Mouse (Mus musculus) gastrocnemius, postnatal 14 days (tissue): Measurements from ENCODE around the gene Gm266. TPM values are rescaled to one million over a fixed set of nuclear protein-coding genes. Genes with fewer than 3 reads are reported as not detected.

ENCODE experiments used
- DNase-seq: peaks from one replicate; pipeline ENCODE4 v3.0.0; 2021; ENCODE audit warnings: mixed read lengths
- intact Hi-C: fragments of 180-260 bp; cut with DNase I; formaldehyde crosslinking; loops from one replicate; pipeline ENCODE4 v1.15.1; 2025; ENCODE audit warnings: low total_unique reads
- total RNA-seq, 2 experiments: library from RNA; stranded (reverse); gene quantifications; 2 replicates each; pipeline ENCODE4 v1.2.3; 2021

Gm266 gene
- total RNA-seq, 2 experiments from 2014 or later, result 1.7 to 3.4 TPM

DNA sequence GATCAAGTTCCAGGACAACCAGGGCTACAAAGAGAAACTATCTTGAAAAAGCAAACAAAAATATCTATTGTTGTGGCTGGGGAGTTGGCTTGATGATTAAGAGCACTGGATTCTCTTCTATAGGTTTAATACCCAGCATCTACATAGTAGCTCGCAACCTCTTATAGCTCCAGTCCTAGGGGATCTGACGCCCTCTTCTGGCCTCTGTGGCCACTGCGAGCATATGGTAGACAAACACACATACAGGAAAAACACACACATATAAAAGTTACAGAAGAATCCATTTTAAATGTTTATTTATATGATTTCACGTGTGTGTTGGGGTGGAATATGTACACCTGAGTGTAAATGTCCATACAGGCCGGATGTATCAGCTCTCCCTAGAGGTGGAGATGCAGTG, 21.4 kb upstream of the Gm266 start:
- no peak for DNase-seq
- intact Hi-C loops, result no loop called here

- intact Hi-C loops, result no loop called here
- DNase-seq, result peak; percentile 93
Observed at GRCm38 (mm10) chr12:111504904-111505303, 19.3 kb upstream of the Gm266 start.

DNA sequence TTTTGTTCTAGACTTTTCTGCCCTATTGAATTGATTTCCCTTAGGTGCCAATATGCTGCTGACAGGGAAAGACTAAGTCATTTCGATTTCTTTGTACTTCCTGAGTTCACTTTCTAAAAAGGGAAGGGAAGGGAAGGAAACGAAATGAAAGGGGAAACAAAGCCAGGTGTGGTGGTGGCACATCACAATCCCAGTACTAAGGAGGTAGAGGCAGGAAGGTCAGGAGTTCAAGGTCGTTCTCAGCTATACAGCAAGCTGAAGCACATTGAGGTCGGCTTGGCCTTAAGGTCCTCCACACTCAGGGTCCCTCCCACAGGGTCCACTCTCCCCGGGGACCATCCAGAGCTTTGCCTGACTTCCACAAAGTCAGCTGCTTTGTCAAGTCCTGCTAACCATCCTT, 17.9 kb upstream of the Gm266 start:
- no peak for DNase-seq
- intact Hi-C loops, result no loop called here

- intact Hi-C loops, result no loop called here
- DNase-seq, result no peak
Observed at GRCm38 (mm10) chr12:111503063-111503567, 17.5 kb upstream of the Gm266 start.

DNA sequence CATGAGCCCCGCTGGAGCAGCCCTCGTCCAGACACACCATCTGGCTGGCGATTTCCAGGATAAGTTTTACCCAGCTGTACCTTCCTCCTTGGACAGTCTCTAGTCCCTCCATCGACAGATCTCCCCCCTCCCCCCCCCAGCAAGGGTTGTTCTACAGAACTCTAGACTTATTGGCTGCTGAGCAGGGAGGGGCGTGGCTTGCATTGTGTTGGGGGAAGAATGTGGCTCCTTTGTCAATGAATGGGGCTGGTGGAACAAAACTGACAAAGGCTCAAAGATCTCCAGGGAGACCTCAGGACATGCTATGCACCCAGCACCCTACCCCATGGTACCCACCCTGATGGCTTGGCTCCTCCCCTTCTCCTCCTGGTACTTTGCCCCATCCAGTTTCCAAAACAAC, 15.1 kb upstream of the Gm266 start:
- intact Hi-C loops, result no loop called here
- DNase-seq, result no peak

- DNase-seq, result no peak
- intact Hi-C loops, result no loop called here
Observed at GRCm38 (mm10) chr12:111499617-111500016, 14.0 kb upstream of the Gm266 start.

DNA sequence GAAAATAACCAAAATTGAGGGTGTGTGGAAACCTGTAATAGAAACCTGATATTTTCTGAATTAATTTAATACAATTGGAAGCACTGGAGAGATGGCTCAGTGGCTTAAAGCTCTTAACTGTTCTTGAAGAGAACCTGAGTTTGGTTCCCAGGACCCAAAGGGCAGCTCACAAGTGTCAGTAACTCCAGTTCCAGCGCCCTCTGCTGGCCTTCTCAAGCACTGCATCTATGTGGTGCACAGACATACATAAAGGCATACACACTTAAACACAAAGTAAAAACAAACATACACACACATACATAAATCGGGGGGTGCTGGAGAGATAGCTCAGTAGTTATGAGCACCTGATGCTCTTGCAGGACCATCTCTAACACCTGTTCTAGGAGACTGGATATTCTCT, 11.5 kb upstream of the Gm266 start:
- intact Hi-C loops, result no loop called here
- DNase-seq, result no peak

DNA sequence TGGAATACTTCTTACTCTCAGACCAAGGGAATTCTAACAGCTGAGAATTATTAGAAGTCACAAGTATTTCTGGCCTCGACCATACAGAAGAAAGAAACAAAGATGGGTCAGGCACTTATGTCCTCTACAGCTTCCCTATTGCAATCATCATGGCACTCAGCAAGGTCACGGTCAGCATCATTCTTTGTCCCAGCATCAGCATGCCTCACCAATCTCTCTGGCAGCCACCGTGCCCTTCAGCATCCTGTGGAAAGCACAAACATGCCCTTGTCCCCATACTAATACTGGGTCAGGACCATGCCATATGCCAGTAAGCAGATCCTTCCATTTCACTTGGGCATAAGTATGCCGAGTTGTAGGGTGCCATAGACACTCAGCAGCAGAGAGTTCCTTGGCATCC, 9.3 kb upstream of the Gm266 start:
- intact Hi-C loops, result no loop called here
- DNase-seq, result no peak

- intact Hi-C loops, result no loop called here
- no peak for DNase-seq
Observed at GRCm38 (mm10) chr12:111489261-111489865, 3.7 kb upstream of the Gm266 start.

- intact Hi-C loops, result no loop called here
- peak; percentile 35 for DNase-seq
Observed at GRCm38 (mm10) chr12:111486455-111486854, 832 bp upstream of the Gm266 start.

- peak; percentile 23 for DNase-seq
- intact Hi-C loops, result no loop called here
Observed at GRCm38 (mm10) chr12:111485046-111485651, 474 bp downstream of the Gm266 start.

DNA sequence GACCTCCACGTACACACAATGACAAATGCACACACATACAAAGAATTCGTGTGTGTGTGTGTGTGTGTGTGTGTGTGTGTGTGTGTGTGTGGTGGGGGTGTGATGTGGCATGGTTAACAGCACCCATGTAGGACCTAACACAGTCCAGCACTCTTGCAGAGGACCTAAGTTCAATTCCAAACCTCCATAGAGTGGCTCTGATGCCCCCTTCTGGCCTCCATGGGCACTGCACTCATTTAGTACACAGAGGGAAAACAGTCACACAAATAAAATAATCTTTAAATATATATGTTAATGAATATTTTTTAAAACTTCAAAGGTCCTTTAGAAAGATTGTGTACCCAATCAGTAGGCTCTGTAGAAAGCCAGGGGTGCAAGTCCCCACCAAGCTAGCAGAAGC, 5.7 kb downstream of the Gm266 start:
- no peak for DNase-seq
- intact Hi-C loops, result no loop called here

GRCm38 (mm10) chr12:111478924-111479323, 6.7 kb downstream of the Gm266 start:
- DNase-seq, result no peak
- intact Hi-C loops, result no loop called here

GRCm38 (mm10) chr12:111474893-111475643, 10.6 kb downstream of the Gm266 start:
- DNase-seq, result peak; percentile 91
- intact Hi-C loops, result no loop called here

- DNase-seq, result peak; percentile 2
- intact Hi-C loops, result no loop called here
Observed at GRCm38 (mm10) chr12:111474384-111474783, 11.2 kb downstream of the Gm266 start.

DNA sequence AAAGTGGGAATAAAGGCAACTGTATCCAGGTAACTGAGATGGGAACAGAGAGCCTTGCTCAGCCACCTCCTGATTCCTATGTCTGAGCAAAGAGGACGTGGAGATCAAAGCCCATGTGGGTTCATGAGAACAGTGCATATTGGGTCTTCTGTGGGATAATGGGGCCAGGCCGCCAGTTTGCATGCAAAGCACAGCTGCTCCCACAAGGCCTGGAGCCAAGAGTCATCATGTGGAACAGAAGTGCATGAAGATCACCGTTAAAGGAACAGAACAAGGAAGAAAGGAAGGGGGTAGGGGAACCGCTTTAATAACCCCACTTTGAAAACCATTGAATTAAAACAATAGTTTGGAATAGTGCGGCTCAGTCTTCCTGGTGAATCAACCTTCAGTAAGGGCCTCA, 12.7 kb downstream of the Gm266 start:
- intact Hi-C loops, result no loop called here

DNA sequence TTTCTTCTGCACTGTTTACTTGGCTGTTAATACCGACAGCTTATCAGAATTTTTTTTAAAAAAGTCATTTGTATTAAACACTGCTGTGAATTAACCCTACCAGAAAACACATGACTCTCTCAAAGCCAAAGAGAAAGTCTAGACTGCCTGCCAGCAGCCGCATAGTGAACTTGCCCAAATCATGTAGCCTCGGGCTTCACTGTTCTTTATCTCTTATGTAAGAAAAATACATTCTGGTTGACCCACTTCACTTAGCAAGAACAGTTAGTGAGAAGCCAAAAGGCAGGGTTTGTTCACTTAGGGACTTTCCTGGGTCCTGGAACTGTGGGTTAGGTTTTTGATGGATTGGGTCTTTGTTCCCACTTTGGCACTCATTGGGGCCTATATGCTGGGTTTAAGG, 13.9 kb downstream of the Gm266 start:
- no peak for DNase-seq
- intact Hi-C loops, result no loop called here

More for the DNA sequence above, 12.7 kb downstream of the Gm266 start:
- DNase-seq, result no peak

GRCm38 (mm10) chr12:111471119-111471518, 14.5 kb downstream of the Gm266 start:
- intact Hi-C loops, result no loop called here
- no peak for DNase-seq

GRCm38 (mm10) chr12:111469507-111469906, 16.1 kb downstream of the Gm266 start:
- intact Hi-C loops, result no loop called here
- DNase-seq, result peak; percentile 75

DNA sequence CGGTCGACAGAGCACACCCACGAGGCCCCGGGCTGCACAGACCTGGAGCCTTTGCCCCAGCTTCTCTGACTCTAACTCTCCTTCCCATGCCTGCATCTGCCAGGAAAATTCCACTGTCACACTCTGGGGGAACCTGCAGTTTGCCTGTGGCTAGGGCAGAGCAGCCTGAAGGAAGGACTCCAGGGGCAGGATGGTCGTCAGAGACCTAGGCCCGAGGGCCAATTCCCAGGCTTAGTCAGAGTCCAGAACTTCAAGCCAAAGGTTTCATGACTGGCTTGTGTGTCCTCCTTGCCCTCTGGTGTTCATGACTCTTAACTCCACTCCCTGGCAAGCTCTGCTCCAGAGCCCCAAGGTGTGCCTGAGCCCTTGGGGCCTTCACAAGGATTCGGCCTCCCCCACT, 17.4 kb downstream of the Gm266 start:
- DNase-seq, result no peak
- intact Hi-C loops, result no loop called here

GRCm38 (mm10) chr12:111466369-111466768, 19.3 kb downstream of the Gm266 start:
- intact Hi-C loops, result no loop called here
- no peak for DNase-seq
